Mouse (Mus musculus) CH12F3 (cell line): ENCODE data around the gene Ehf.

Experiments used
- in situ Hi-C: fragments of 300-500 bp; cut with MboI; formaldehyde crosslinking; loops from 2 replicates; pipeline ENCODE4 v1.14.3; 2020; ENCODE audit warnings: low sequenced_read_pairs

Gene Ehf

GRCm38 (mm10) chr2:103303132-103303531, at the start of gene Ehf:
Gene Ehf (minus strand): TSS chr2:103303278.
- in situ Hi-C loops = no loop called here

GRCm38 (mm10) chr2:103347417-103347891, 44.4 kb upstream of the Ehf start:
- in situ Hi-C loops = loop anchor here (5.0 to 10.0 kb wide), 2 partner anchors 213 to 260 kb away; no protein-coding TSS in a partner anchor

GRCm38 (mm10) chr2:103346751-103347289, 43.7 kb upstream of the Ehf start:
- in situ Hi-C loops = loop anchor here (5.0 to 10.0 kb wide), 2 partner anchors 212 to 260 kb away; no protein-coding TSS in a partner anchor

- in situ Hi-C loops = loop anchor here (10.0 kb wide), 1 partner anchor 209 kb away; no protein-coding TSS in a partner anchor
Measured at GRCm38 (mm10) chr2:103343611-103344010, 40.5 kb upstream of the Ehf start.

- in situ Hi-C loops = loop anchor here (10.0 kb wide), 1 partner anchor 207 kb away; no protein-coding TSS in a partner anchor
Measured at GRCm38 (mm10) chr2:103342123-103342522, 39.0 kb upstream of the Ehf start.

GRCm38 (mm10) chr2:103341375-103341971, 38.4 kb upstream of the Ehf start:
- in situ Hi-C loops = loop anchor here (10.0 kb wide), 1 partner anchor 207 kb away; no protein-coding TSS in a partner anchor

- in situ Hi-C loops = no loop called here
Measured at GRCm38 (mm10) chr2:103338706-103339105, 35.6 kb upstream of the Ehf start.

GRCm38 (mm10) chr2:103337370-103337769, 34.3 kb upstream of the Ehf start:
- in situ Hi-C loops = no loop called here

- in situ Hi-C loops = no loop called here
Measured at GRCm38 (mm10) chr2:103336621-103337020, 33.5 kb upstream of the Ehf start.

- in situ Hi-C loops = no loop called here
Measured at GRCm38 (mm10) chr2:103336000-103336399, 32.9 kb upstream of the Ehf start.

- in situ Hi-C loops = no loop called here
Measured at GRCm38 (mm10) chr2:103331666-103332191, 28.7 kb upstream of the Ehf start.

- in situ Hi-C loops = no loop called here
Measured at GRCm38 (mm10) chr2:103328731-103329130, 25.7 kb upstream of the Ehf start.

GRCm38 (mm10) chr2:103325301-103326048, 22.4 kb upstream of the Ehf start:
- in situ Hi-C loops = no loop called here

GRCm38 (mm10) chr2:103324320-103324719, 21.2 kb upstream of the Ehf start:
- in situ Hi-C loops = no loop called here

GRCm38 (mm10) chr2:103322171-103322570, 19.1 kb upstream of the Ehf start:
- in situ Hi-C loops = no loop called here

- in situ Hi-C loops = no loop called here
Measured at GRCm38 (mm10) chr2:103321638-103322037, 18.6 kb upstream of the Ehf start.

GRCm38 (mm10) chr2:103314002-103314401, 10.9 kb upstream of the Ehf start:
- in situ Hi-C loops = no loop called here

- in situ Hi-C loops = no loop called here
Measured at GRCm38 (mm10) chr2:103312640-103313039, 9.6 kb upstream of the Ehf start.

GRCm38 (mm10) chr2:103310663-103311062, 7.6 kb upstream of the Ehf start:
- in situ Hi-C loops = no loop called here

- in situ Hi-C loops = no loop called here
Measured at GRCm38 (mm10) chr2:103306686-103307085, 3.6 kb upstream of the Ehf start.

- in situ Hi-C loops = no loop called here
Measured at GRCm38 (mm10) chr2:103302669-103303068, 409 bp downstream of the Ehf start.
